Mouse (Mus musculus) heart, embryonic 11.5 days (tissue): ENCODE data around the gene Pigt. TPM values are rescaled to one million over a fixed set of nuclear protein-coding genes. Genes with fewer than 3 reads are reported as not detected.

Experiments
- ATAC-seq: fragments of 200-750 bp; cut with Nextera tagmentation; replicated peaks from 2 replicates; pipeline ENCODE4 v1.8.0; 2017; ENCODE audit warnings: moderate library complexity; ENCODE audit not compliant: insufficient number of reproducible peaks, low FRiP score, low TSS enrichment
- H3K27ac ChIP-seq: fragments of 300-500 bp; sonication (generic); 2 replicates; pipeline ENCODE4 v1.5.1; 2014; ENCODE audit warnings: mild to moderate bottlenecking, low read depth, low read length
- H3K27me3 ChIP-seq: fragments of 300-500 bp; sonication (generic); 2 replicates; pipeline ENCODE4 v1.6.1; 2014; ENCODE audit warnings: mild to moderate bottlenecking, low read length, mixed read lengths; ENCODE audit not compliant: control insufficient read depth, insufficient read depth
- H3K36me3 ChIP-seq: fragments of 300-500 bp; sonication (generic); 2 replicates; pipeline ENCODE4 v1.6.1; 2014; ENCODE audit warnings: mild to moderate bottlenecking, low read length, moderate library complexity, mixed read lengths; ENCODE audit not compliant: control insufficient read depth, insufficient read depth
- H3K4me1 ChIP-seq: fragments of 300-500 bp; sonication (generic); 2 replicates; pipeline ENCODE4 v1.6.1; 2014; ENCODE audit warnings: low read length; ENCODE audit not compliant: control insufficient read depth, insufficient read depth
- H3K4me2 ChIP-seq: fragments of 300-500 bp; sonication (generic); 2 replicates; pipeline ENCODE4 v1.6.1; 2014; ENCODE audit warnings: mild to moderate bottlenecking, moderate library complexity
- H3K4me3 ChIP-seq: fragments of 300-500 bp; sonication (generic); 2 replicates; pipeline ENCODE4 v1.5.1; 2014; ENCODE audit warnings: low read depth, low read length
- H3K9ac ChIP-seq: fragments of 300-500 bp; sonication (generic); 2 replicates; pipeline ENCODE4 v1.6.1; 2014; ENCODE audit warnings: mild to moderate bottlenecking, low read depth, low read length, moderate library complexity
- H3K9me3 ChIP-seq: fragments of 300-500 bp; sonication (generic); replicated peaks from 2 replicates; pipeline ENCODE4 v1.6.1; 2016; ENCODE audit warnings: low read length; ENCODE audit not compliant: control insufficient read depth
- WGBS: fragments of 180-500 bp; shearing (Covaris S2); extraction: QIAGEN DNeasy Blood & Tissue Kit; methylation state at CpG from one replicate; pipeline ENCODE4 v1.1.7; 2014; ENCODE audit not compliant: insufficient replicate concordance; 5-methylcytosine and 5-hydroxymethylcytosine counted together
- polyA plus RNA-seq: library from polyadenylated mRNA; unstranded; fragments of >200 nt; fragmentation: Nextera tagmentation; extraction: Ambion mirVana; gene quantifications from 2 replicates; pipeline ENCODE4 v1.2.1, GENCODE M21; 2014

Gene Pigt
- polyA plus RNA-seq, 1 experiment from 2014 or later: 63.0 TPM

- H3K4me3 ChIP-seq: no peak overlapping the region
- H3K36me3 ChIP-seq: no peaks in the 10 kb centered on the region
- WGBS: 48% methylated on average over 11 of the region's 14 CpGs
- no peak overlapping the region for H3K27ac ChIP-seq
- H3K9me3 ChIP-seq: no peaks in the 10 kb centered on the region
- H3K27me3 ChIP-seq: no peaks in the 10 kb centered on the region
- no peak overlapping the region for H3K9ac ChIP-seq
- H3K4me2 ChIP-seq: no peak overlapping the region
- ATAC-seq: 0 out of 2 replicates have a peak, but pooled peaks have one; percentile 46
- H3K4me1 ChIP-seq: no peaks in the 10 kb centered on the region
Measured at GRCm38 (mm10) chr2:164512121-164512909, 15.0 kb downstream of the Pigt start.

GRCm38 (mm10) chr2:164513389-164513788 lies 16.1 kb downstream of the Pigt start:
- Histone ChIP-seq H3K36me3 (no peaks in the 10 kb centered on the region), H3K4me2 (no peak overlapping the region), H3K4me1 (no peaks in the 10 kb centered on the region), H3K27me3 (no peaks in the 10 kb centered on the region), H3K4me3 (no peak overlapping the region), H3K9ac (no peak overlapping the region), H3K27ac (no peak overlapping the region), H3K9me3 (no peaks in the 10 kb centered on the region)
- no peak for ATAC-seq
- WGBS: 55% methylated on average over 8 of the region's 8 CpGs

DNA sequence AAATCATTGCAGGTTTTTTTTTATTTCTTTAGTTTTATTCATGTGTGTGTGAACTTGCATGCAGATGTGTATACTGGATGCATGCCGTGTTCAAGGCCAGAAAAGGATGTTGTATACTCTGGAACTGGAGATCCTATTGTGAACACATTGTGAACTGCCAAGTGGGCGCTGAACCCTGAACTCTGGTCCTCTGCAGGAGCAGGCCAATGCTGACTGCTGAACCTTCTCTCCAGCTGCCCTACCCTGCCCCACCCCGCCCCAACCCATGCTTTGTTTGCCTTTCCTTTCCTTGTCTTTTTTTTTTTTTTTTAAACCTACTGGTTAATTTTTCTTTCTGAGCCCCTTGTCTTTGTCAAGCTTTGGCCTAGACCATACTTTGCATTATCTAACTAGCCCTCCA lies 17.6 kb downstream of the Pigt start:
- H3K36me3 ChIP-seq: no peaks in the 10 kb centered on the region
- no peak overlapping the region for H3K4me3 ChIP-seq
- H3K27ac ChIP-seq: no peak overlapping the region
- no peak for ATAC-seq
- H3K9me3 ChIP-seq: no peaks in the 10 kb centered on the region
- no peak overlapping the region for H3K9ac ChIP-seq
- no peaks in the 10 kb centered on the region for H3K4me1 ChIP-seq
- no peak overlapping the region for H3K4me2 ChIP-seq
- H3K27me3 ChIP-seq: no peaks in the 10 kb centered on the region
- 66% methylated on average over 3 of the region's 3 CpGs for WGBS

DNA sequence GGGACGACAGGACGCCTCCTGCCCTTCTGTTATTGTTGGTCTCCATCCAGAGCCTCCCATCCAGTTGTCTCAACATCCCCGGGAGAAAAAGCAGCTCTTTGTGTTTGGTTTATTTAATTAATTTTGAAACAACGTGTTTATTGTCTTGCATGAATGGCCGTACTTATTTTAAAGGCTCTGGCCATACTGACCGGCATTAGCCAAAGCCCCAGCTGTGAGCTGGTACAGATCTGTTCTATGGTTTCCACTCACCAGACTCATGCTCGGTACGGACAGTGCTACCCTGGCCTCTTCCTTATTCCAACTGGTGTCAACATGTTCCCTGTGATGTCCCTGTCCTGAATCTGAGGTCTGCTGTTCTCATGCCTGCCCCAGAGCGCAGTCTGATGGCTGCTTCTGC lies 18.6 kb downstream of the Pigt start:
- Histone ChIP-seq H3K27ac (no peak overlapping the region), H3K27me3 (no peaks in the 10 kb centered on the region), H3K9me3 (no peaks in the 10 kb centered on the region), H3K4me2 (no peak overlapping the region), H3K4me1 (no peaks in the 10 kb centered on the region), H3K9ac (no peak overlapping the region), H3K4me3 (no peak overlapping the region), H3K36me3 (no peaks in the 10 kb centered on the region)
- 71% methylated on average over 9 of the region's 9 CpGs for WGBS
- ATAC-seq: no peak

GRCm38 (mm10) chr2:164516592-164516991 lies 19.3 kb downstream of the Pigt start:
- 84% methylated on average over 11 of the region's 11 CpGs for WGBS
- H3K27me3 ChIP-seq: no peaks in the 10 kb centered on the region; the same call in 1 of the 2 replicates
- H3K4me3 ChIP-seq: no peak overlapping the region
- no peak overlapping the region for H3K27ac ChIP-seq
- no peak overlapping the region for H3K4me2 ChIP-seq
- no peaks in the 10 kb centered on the region for H3K9me3 ChIP-seq
- ATAC-seq: no peak
- no peaks in the 10 kb centered on the region for H3K4me1 ChIP-seq
- H3K36me3 ChIP-seq: no peaks in the 10 kb centered on the region
- no peak overlapping the region for H3K9ac ChIP-seq

GRCm38 (mm10) chr2:164517485-164518221 lies 20.3 kb downstream of the Pigt start:
- WGBS: 35% methylated on average over 9 of the region's 10 CpGs
- ATAC-seq: no peak

DNA sequence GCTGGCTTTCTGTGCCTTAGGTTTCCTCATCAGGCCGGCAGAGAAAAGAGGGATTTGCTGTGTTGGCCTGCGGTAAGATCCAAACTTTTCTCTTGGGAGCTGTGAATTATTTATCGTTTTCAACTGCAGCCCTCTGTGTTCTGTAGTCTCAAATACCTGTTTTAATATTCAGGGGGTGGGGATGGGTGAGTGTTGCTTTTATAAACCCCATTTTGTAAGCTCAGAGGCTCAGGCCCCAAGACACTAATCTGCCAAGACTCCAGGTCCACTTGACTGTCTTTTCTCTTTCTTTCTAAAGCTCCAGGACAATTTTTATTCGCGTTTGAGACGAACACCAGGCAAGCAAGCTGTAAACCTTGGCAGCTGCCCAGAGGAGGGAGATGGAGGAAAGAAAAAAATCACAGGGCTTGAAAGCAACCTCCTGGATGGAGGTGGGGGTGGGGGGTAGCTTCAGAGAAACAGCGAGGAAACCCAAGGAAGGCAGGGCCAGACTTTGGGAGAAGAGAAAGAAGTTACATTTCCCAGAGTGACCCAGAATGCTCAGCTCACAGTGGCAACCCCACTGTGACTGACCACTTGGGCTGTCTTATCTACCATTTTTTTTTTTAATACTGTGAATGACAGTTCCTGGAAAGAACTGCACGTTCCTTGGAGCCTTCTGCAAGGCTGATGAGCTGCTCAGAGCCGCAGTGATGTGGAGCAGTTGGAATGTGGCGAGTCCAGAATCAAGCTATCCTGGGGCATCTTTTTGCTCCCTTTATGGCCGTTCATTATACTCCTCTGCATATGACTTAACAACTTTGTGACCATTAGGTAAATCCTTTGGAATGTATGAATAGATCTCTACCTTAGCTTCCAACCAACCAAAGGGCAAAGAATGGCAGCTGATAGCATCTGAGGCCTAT lies 21.2 kb downstream of the Pigt start:
- no peak overlapping the region for H3K27ac ChIP-seq
- WGBS: 42% methylated on average over 11 of the region's 11 CpGs

More at GRCm38 (mm10) chr2:164517485-164518221, 20.3 kb downstream of the Pigt start:
- Histone ChIP-seq H3K27ac (no peak overlapping the region), H3K4me3 (no peak overlapping the region), H3K9ac (no peak overlapping the region), H3K4me2 (no peak overlapping the region), H3K9me3 (no peaks in the 10 kb centered on the region), H3K27me3 (peaks cover 3% of the 10 kb centered on the region; the same call in 1 of the 2 replicates), H3K36me3 (no peaks in the 10 kb centered on the region), H3K4me1 (no peaks in the 10 kb centered on the region)

DNA sequence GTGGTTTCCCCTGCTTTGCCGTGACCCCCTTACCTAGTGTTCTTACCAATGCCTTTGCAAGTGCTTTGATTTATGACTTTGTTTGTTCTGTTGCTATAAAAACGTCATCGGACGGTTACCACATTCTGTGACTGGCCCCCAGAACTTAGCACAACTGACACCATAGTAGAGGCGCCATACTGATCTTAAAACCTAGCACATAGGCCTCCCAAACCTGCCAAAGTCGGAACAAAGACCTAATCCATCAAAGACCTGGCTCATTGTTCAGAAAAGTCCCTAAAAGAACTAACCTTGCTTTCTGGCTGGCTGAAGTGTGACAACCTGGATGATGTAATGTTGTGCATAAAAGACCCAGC lies 21.8 kb downstream of the Pigt start:
- H3K4me2 ChIP-seq: no peak overlapping the region
- no peak overlapping the region for H3K27ac ChIP-seq
- no peaks in the 10 kb centered on the region for H3K9me3 ChIP-seq
- no peaks in the 10 kb centered on the region for H3K36me3 ChIP-seq
- H3K4me1 ChIP-seq: no peaks in the 10 kb centered on the region
- no peak overlapping the region for H3K9ac ChIP-seq
- no peak for ATAC-seq
- no peak overlapping the region for H3K4me3 ChIP-seq
- peaks cover 3% of the 10 kb centered on the region; the same call in 1 of the 2 replicates for H3K27me3 ChIP-seq
- 69% methylated on average over 6 of the region's 6 CpGs for WGBS

More for the DNA sequence above, 21.2 kb downstream of the Pigt start:
- H3K27me3 ChIP-seq: peaks cover 3% of the 10 kb centered on the region; the same call in 1 of the 2 replicates
- no peaks in the 10 kb centered on the region for H3K9me3 ChIP-seq
- no peak overlapping the region for H3K9ac ChIP-seq
- H3K36me3 ChIP-seq: no peaks in the 10 kb centered on the region
- no peak overlapping the region for H3K4me3 ChIP-seq
- H3K4me2 ChIP-seq: no peak overlapping the region
- H3K4me1 ChIP-seq: no peaks in the 10 kb centered on the region
- ATAC-seq: no peak
